Mouse (Mus musculus) heart, postnatal 0 days (tissue): ENCODE results near the gene Krt20.

Experiments
- CTCF ChIP-seq: IDR thresholded peaks from 2 replicates; pipeline ENCODE4 v1.5.1; 2016; ENCODE audit warnings: antibody characterized with exemption, control low read depth, low read depth
- EP300 ChIP-seq: IDR thresholded peaks from 2 replicates; pipeline ENCODE4 v1.6.1; 2016; ENCODE audit warnings: antibody characterized with exemption, low read depth

GRCm38 (mm10) chr11:99385813-99386721 is 51.9 kb downstream of the Krt20 start:
- TF ChIP-seq CTCF (no peak), EP300 (peak; percentile 52; the same call in 1 of the 2 replicates)
